Mouse (Mus musculus) CH12.LX (cell line): ENCODE data around the gene Nipsnap3b. TPM values are rescaled to one million over a fixed set of nuclear protein-coding genes. Genes with fewer than 3 reads are reported as not detected.

ENCODE experiments used
- DNase-seq: peaks from one replicate; pipeline ENCODE4 v3.0.0-alpha.2; 2013; ENCODE audit errors: extremely low read depth
- H3K27ac ChIP-seq: 2 replicates; pipeline ENCODE4 v1.5.1; 2012; ENCODE audit warnings: low read depth, mild to moderate bottlenecking, control low read depth, moderate library complexity; ENCODE audit not compliant: insufficient read depth
- H3K27me3 ChIP-seq: replicated peaks from 2 replicates; pipeline ENCODE3; 2012; ENCODE audit warnings: inconsistent platforms
- H3K36me3 ChIP-seq, 2 experiments: replicated peaks in 1 of 2; 2 replicates each; pipeline versions ENCODE3 to v1.6.1; 2012; ENCODE audit warnings: inconsistent platforms in 1 of 2, low read length in 1 of 2, mild to moderate bottlenecking in 1 of 2, mixed read lengths in 1 of 2, moderate library complexity in 1 of 2; ENCODE audit not compliant: control insufficient read depth in 1 of 2, insufficient read depth in 1 of 2
- H3K4me1 ChIP-seq, 2 experiments: 2 replicates each; pipeline ENCODE4 v1.6.1; 2012; ENCODE audit warnings: inconsistent platforms in 1 of 2, moderate library complexity in 1 of 2; ENCODE audit not compliant: insufficient read depth in 2 of 2, control insufficient read depth in 1 of 2
- H3K4me2 ChIP-seq: 2 replicates; pipeline ENCODE4 v1.6.1; 2012; ENCODE audit warnings: low read depth, mild to moderate bottlenecking, control low read depth; ENCODE audit not compliant: poor library complexity, insufficient read depth, severe bottlenecking
- H3K4me3 ChIP-seq, 3 experiments: fragments of 150-350 bp in 1 of 3; sonication (generic) in 1 of 3; replicated peaks in 1 of 3; 2 replicates each; pipeline versions ENCODE3 to v1.5.1; 2011 to 2012; ENCODE audit warnings: low read depth in 2 of 3, low read length in 2 of 3, mild to moderate bottlenecking in 2 of 3, moderate library complexity in 2 of 3, control low read depth in 1 of 3, improper control_type of control experiment in 1 of 3, inconsistent platforms in 1 of 3, mixed read lengths in 1 of 3; ENCODE audit not compliant: poor library complexity in 1 of 3
- H3K79me2 ChIP-seq: replicated peaks from 2 replicates; pipeline ENCODE4 v1.6.1; 2012; ENCODE audit warnings: mild to moderate bottlenecking, moderate library complexity; ENCODE audit not compliant: control insufficient read depth, poor library complexity, insufficient read depth, severe bottlenecking; ENCODE audit errors: extremely low read depth
- H3K9ac ChIP-seq: 2 replicates; pipeline ENCODE4 v1.6.1; 2012; ENCODE audit warnings: low read depth, mild to moderate bottlenecking, control low read depth, moderate library complexity; ENCODE audit not compliant: insufficient read depth
- H3K9me3 ChIP-seq: replicated peaks from 2 replicates; pipeline ENCODE3; 2012; ENCODE audit warnings: low read length, inconsistent platforms, mixed read lengths
- BHLHE40 ChIP-seq: IDR thresholded peaks from 2 replicates; pipeline ENCODE4 v1.6.1; 2011; ENCODE audit warnings: mild to moderate bottlenecking, low read depth, low read length, improper control_type of control experiment
- ELF1 ChIP-seq: IDR thresholded peaks from 2 replicates; pipeline ENCODE4 v1.6.1; 2014; ENCODE audit warnings: low read depth, mild to moderate bottlenecking, inconsistent platforms, low read length, improper control_type of control experiment
- EP300 ChIP-seq: IDR thresholded peaks from 2 replicates; pipeline ENCODE4 v1.6.1; 2011; ENCODE audit warnings: low read length, improper control_type of control experiment
- GABPA ChIP-seq: IDR thresholded peaks from 2 replicates; pipeline ENCODE4 v1.6.1; 2012; ENCODE audit warnings: low read depth, low read length, improper control_type of control experiment, inconsistent platforms; ENCODE audit not compliant: insufficient replicate concordance
- HCFC1 ChIP-seq: IDR thresholded peaks from 2 replicates; pipeline ENCODE4 v1.6.1; 2012; ENCODE audit warnings: low read depth, mild to moderate bottlenecking, inconsistent platforms, low read length, improper control_type of control experiment
- IRF4 ChIP-seq: IDR thresholded peaks from 2 replicates; pipeline ENCODE4 v1.6.1; 2014; ENCODE audit warnings: low read depth, mild to moderate bottlenecking, inconsistent platforms, low read length, improper control_type of control experiment
- JUN ChIP-seq: IDR thresholded peaks from 2 replicates; pipeline ENCODE4 v1.6.1; 2011; ENCODE audit warnings: low read depth, mild to moderate bottlenecking, low read length, improper control_type of control experiment, moderate library complexity; ENCODE audit not compliant: insufficient read depth
- JUND ChIP-seq: conservative IDR thresholded peaks from 2 replicates; pipeline ENCODE4 v1.6.1; 2011; ENCODE audit warnings: low read depth, low read length, improper control_type of control experiment
- KAT2A ChIP-seq: IDR thresholded peaks from 2 replicates; pipeline ENCODE4 v1.6.1; 2012; ENCODE audit warnings: low read length, improper control_type of control experiment, inconsistent platforms; ENCODE audit not compliant: insufficient replicate concordance
- MAX ChIP-seq: IDR thresholded peaks from 2 replicates; pipeline ENCODE4 v1.6.1; 2011; ENCODE audit warnings: low read length, improper control_type of control experiment
- MXI1 ChIP-seq: IDR thresholded peaks from 2 replicates; pipeline ENCODE4 v1.6.1; 2011; ENCODE audit warnings: mild to moderate bottlenecking, low read depth, low read length, improper control_type of control experiment
- NELFE ChIP-seq: IDR thresholded peaks from 2 replicates; pipeline ENCODE4 v1.6.1; 2011; ENCODE audit warnings: low read depth, low read length, improper control_type of control experiment
- NRF1 ChIP-seq: IDR thresholded peaks from 2 replicates; pipeline ENCODE4 v1.6.1; 2014; ENCODE audit warnings: low read depth, mild to moderate bottlenecking, inconsistent platforms, low read length, improper control_type of control experiment, moderate library complexity
- POLR2A ChIP-seq: IDR thresholded peaks from 2 replicates; pipeline ENCODE4 v1.6.1; 2011; ENCODE audit warnings: low read depth, mild to moderate bottlenecking, improper control_type of control experiment, low read length
- POLR2AphosphoS2 ChIP-seq: IDR thresholded peaks from 2 replicates; pipeline ENCODE4 v1.6.1; 2011; ENCODE audit warnings: low read depth, low read length, improper control_type of control experiment
- RAD21 ChIP-seq: IDR thresholded peaks from 2 replicates; pipeline ENCODE4 v1.6.1; 2011; ENCODE audit warnings: low read depth, mild to moderate bottlenecking, low read length, improper control_type of control experiment, moderate library complexity
- SIN3A ChIP-seq: IDR thresholded peaks from 2 replicates; pipeline ENCODE4 v1.6.1; 2012; ENCODE audit warnings: low read length, improper control_type of control experiment, inconsistent platforms
- TBP ChIP-seq: conservative IDR thresholded peaks from 2 replicates; pipeline ENCODE4 v1.6.1; 2011; ENCODE audit warnings: low read depth, low read length, improper control_type of control experiment
- TCF12 ChIP-seq: IDR thresholded peaks from 2 replicates; pipeline ENCODE4 v1.6.1; 2014; ENCODE audit warnings: low read depth, mild to moderate bottlenecking, inconsistent platforms, low read length, improper control_type of control experiment
- USF2 ChIP-seq: conservative IDR thresholded peaks from 2 replicates; pipeline ENCODE4 v1.6.1; 2011; ENCODE audit warnings: low read depth, low read length, improper control_type of control experiment
- ZMIZ1 ChIP-seq: IDR thresholded peaks from 2 replicates; pipeline ENCODE4 v1.6.1; 2012; ENCODE audit warnings: low read depth, mild to moderate bottlenecking, inconsistent platforms, low read length, improper control_type of control experiment
- dilution Hi-C: fragments of 300-500 bp; cut with MboI; formaldehyde crosslinking; loops from 2 replicates; pipeline ENCODE4 v1.14.3; 2020; ENCODE audit warnings: low sequenced_read_pairs; ENCODE audit not compliant: extremely low pct_unique_long_range_greater_than_20kb, extremely low pct_ligation_motif_present
- in situ Hi-C: fragments of 300-500 bp; cut with MboI; formaldehyde crosslinking; loops from 3 replicates; pipeline ENCODE4 v1.14.3; 2019; ENCODE audit warnings: low sequenced_read_pairs, low pct_ligation_motif_present, low pct_unique_long_range_greater_than_20kb, mixed read lengths
- polyA plus RNA-seq: library from polyadenylated mRNA; unstranded; fragments of >175 nt; gene quantifications from 2 replicates; pipeline ENCODE4 v1.2.1, GENCODE M21; 2012; ENCODE audit warnings: low read depth; ENCODE audit not compliant: insufficient read length
- total RNA-seq, 2 experiments: library from RNA; depleted of rRNA; stranded (reverse); fragments of 300-350 nt in 1 of 2; fragments of >200 nt in 1 of 2; gene quantifications; 2 replicates each; pipeline ENCODE4 v1.2.3; 2012 to 2014

The Nipsnap3b gene
- 29.7 and 33.7 TPM in 2 replicates for total RNA-seq (2012; rRNA removed)
- 89.1 and 97.4 TPM in 2 replicates for total RNA-seq (2014; rRNA removed)
- polyA plus RNA-seq = 70.9 and 82.4 TPM in 2 replicates

DNA sequence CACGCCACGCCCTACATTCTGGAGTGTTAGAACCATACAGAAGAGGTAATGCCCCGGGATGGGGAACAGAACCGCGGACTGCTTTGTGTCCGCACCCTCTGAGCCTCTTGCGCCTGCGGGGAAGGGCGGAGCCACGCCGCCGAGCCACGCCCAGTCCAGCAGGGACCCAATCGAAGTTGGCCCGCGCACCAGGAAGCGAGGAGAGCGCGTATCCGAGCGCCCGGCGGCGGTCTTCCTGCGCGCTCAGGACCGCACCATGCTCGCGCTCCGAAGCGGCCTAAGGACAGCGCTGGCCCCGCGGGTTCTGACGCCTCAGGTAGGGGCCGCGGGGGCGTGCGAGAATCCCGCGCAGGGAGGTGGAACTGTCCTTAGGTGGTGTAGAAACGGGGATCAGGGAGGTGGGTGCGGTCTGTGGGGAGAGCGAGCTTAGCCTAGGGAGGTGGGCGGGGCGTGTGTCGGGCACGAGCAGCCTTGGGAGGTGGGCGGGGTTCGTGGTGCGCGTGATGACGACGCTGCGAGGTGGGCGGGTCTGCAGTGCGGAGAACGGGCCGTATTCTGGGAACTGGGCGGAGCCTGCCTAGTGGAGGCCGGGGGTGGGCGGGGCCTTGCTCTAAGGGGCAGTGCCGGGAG is at the start of gene Nipsnap3b:
TSS of gene Nipsnap3b (plus strand) at position 149 of the 630 bp plus-strand sequence.
- Histone ChIP-seq H3K36me3 (peaks cover 10 to 13% of the 10 kb centered on the region in 2 experiments), H3K4me1 (peaks cover 0 to 34% of the 10 kb centered on the region in 2 experiments; a peak in 2 of 4 replicates), H3K27ac (peak within 1 kb of the TSS; percentile 26; the same call in 1 of the 2 replicates), H3K27me3 (no peaks in the 10 kb centered on the region), H3K4me3 (peak within 1 kb of the TSS; percentile 64 to 75 (median 74)), H3K9ac (peak within 1 kb of the TSS; percentile 24), H3K4me2 (peak within 1 kb of the TSS; percentile 87), H3K9me3 (peaks cover 2% of the 10 kb centered on the region), H3K79me2 (0 out of 2 replicates have a peak, but pooled peaks cover 2% of the 10 kb centered on the region)
- DNase-seq = peak; percentile 95
- in situ Hi-C loops (no loop called here), dilution Hi-C loops (no loop called here)
- peak; percentile 86 for TF ChIP-seq POLR2A
- peak; percentile 88 for TF ChIP-seq ELF1
- peak; percentile 57; the same call in 1 of the 2 replicates for TF ChIP-seq MXI1
- peak; percentile 47; the same call in 1 of the 2 replicates for TF ChIP-seq TCF12
- TF ChIP-seq NELFE = peak; percentile 83
- peak; percentile 41; the same call in 1 of the 2 replicates for TF ChIP-seq HCFC1
- peak; percentile 61 for TF ChIP-seq BHLHE40
- no peak for TF ChIP-seq JUN
- TF ChIP-seq SIN3A = peak; percentile 88
- peak; percentile 82 for TF ChIP-seq NRF1
- no peak; the same call in 1 of the 2 replicates for TF ChIP-seq IRF4
- TF ChIP-seq EP300 = no peak
- TF ChIP-seq ZMIZ1 = peak; percentile 80
- TF ChIP-seq USF2 = no peak
- TF ChIP-seq MAX = peak; percentile 15; the same call in 1 of the 2 replicates
- TF ChIP-seq POLR2AphosphoS2 = peak; percentile 64; the same call in 1 of the 2 replicates

DNA sequence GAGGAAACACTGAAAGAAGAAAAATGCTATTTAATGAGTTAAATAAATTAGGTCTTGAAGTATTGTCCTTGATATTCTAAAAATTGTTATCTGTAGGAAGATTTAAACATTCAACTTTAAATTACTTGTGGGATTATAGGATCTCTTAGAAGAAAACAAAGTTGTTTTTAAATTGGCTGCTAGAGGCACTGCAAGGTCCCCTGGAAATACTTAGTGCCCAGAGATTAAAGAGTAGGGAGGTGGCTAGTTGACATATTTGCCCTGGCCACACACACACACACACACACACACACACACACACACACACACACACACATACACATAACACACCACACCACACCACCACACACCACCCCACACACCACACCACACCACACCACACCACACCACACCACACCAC is 47.4 kb upstream of the Nipsnap3b start, which contains the start of gene Olfr270:
TSS of gene Olfr270 (plus strand) at position 301 of the 400 bp plus-strand sequence.
- H3K9ac ChIP-seq = no peak within 1 kb of the TSS
- no peak within 1 kb of the TSS for H3K4me2 ChIP-seq
- in situ Hi-C loops (no loop called here), dilution Hi-C loops (no loop called here)
- no peaks in the 10 kb centered on the region for H3K4me1 ChIP-seq
- no peaks in the 10 kb centered on the region for H3K79me2 ChIP-seq
- no peak within 1 kb of the TSS for H3K4me3 ChIP-seq
- no peaks in the 10 kb centered on the region for H3K36me3 ChIP-seq
- DNase-seq = no peak
- no peak for TF ChIP-seq MXI1
- no peak for TF ChIP-seq KAT2A
- no peak for TF ChIP-seq RAD21
- no peak for TF ChIP-seq GABPA
- no peak for TF ChIP-seq TBP
- no peak for TF ChIP-seq MAX
- TF ChIP-seq EP300 = no peak
- TF ChIP-seq USF2 = no peak
- no peak for TF ChIP-seq BHLHE40
- TF ChIP-seq ELF1 = no peak
- TF ChIP-seq JUND = no peak
- no peak within 1 kb of the TSS for H3K27ac ChIP-seq
- H3K27me3 ChIP-seq = no peaks in the 10 kb centered on the region
- H3K9me3 ChIP-seq = no peaks in the 10 kb centered on the region
